Mouse (Mus musculus) heart, postnatal 0 days (tissue): ENCODE measurements around the gene Hba-a1.

Source experiments
- CTCF ChIP-seq: IDR thresholded peaks from 2 replicates; pipeline ENCODE4 v1.5.1; 2016; ENCODE audit warnings: antibody characterized with exemption, control low read depth, low read depth
- EP300 ChIP-seq: IDR thresholded peaks from 2 replicates; pipeline ENCODE4 v1.6.1; 2016; ENCODE audit warnings: antibody characterized with exemption, low read depth

DNA sequence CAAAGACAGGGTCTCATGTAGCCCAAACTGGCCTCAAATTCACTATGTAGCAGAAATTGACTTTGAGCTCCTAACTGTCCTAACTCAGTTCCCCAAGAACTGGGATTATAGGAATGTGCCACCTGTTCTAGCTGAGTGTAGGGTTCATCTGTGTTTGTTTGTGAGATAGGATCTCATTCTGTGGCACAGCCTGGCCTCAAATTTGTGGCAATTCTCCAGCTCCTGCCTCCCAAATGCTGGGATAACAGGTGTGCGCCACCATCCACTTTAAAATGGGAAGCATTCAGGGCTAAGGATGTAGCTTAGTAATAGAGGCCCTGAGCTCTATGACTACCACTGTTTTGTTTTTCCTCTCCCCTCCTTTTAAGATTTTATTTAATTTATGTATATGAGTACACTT lies 30.2 kb upstream of the Hba-a1 start:
- TF ChIP-seq CTCF, result no peak
- no peak for TF ChIP-seq EP300
